Mouse (Mus musculus): ENCODE results near the gene Slc51a. TPM values are rescaled to one million over a fixed set of nuclear protein-coding genes. Genes with fewer than 3 reads are reported as not detected.

Slc51a gene
- polyA plus RNA-seq, 1 experiment from 2014 or later, result 3.1 TPM

DNA sequence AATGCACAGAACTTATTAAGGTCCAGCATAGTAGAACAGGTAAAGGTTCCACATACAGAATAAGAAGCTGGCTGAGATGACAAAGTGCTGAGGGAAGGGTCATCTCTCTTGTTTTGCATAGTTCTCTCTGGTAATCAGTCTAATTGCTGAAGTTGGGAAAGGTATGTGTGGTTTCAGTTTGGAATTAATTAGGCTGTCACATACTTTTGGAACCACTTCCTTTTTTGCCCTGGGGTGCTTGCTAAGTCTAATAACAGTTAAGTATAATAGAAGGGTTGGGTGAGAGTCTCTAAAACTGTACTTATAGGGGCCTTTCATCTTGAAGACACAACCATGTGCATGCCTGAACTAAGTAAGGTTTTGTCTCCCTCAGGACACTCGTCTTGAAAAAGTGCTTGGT, 51.0 kb downstream of the Slc51a start:
- Histone ChIP-seq H3K9me3 (ENCODE audit: control insufficient read depth, low read length) (no peaks in the 10 kb centered on the region), H3K4me1 (replicated peaks; ENCODE audit: control insufficient read depth, insufficient read depth) (0 out of 2 replicates have a peak, but pooled peaks cover 4% of the 10 kb centered on the region), H3K36me3 (ENCODE audit: control insufficient read depth, insufficient read depth, low read length) (0 out of 2 replicates have a peak, but pooled peaks cover 2% of the 10 kb centered on the region), H3K9ac (ENCODE audit: low read length) (no peak overlapping the region), H3K27ac (replicated peaks) (no peak overlapping the region), H3K4me2 (replicated peaks; ENCODE audit: low read depth) (no peak overlapping the region), H3K27me3 (ENCODE audit: control insufficient read depth, insufficient read depth, low read length) (no peaks in the 10 kb centered on the region), H3K4me3 (ENCODE audit: low read depth, low read length) (no peak overlapping the region)
- no peak for ATAC-seq (ENCODE audit: low FRiP score, low TSS enrichment)
- no peak for DNase-seq (ENCODE audit: low spot score)
- TF ChIP-seq CTCF (IDR thresholded peaks at IDR 0.05; ENCODE audit: low read depth) (no peak), EP300 (optimal IDR thresholded peaks at IDR 0.05) (no peak)
- 52% methylated on average over 1 of the region's 1 CpGs for WGBS

DNA sequence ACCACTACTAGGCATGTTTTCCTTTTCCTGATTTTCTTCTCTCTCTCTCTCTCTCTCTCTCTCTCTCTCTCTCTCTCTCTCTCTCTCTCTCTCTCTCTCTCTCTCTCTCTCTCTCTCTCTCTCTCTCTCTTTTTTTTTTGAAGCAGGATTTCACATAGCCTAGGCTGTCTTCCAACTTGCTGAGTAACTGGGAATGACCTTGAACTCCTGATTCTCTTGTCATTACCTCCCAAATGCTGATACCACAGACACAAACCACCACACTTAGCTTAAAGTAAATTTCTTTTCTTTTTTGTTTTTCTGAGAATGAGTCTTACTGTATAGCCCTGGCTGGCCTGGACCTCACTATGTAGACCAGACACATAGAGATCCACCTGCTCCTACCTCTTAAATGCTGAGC, 53.0 kb downstream of the Slc51a start:
- H3K36me3 ChIP-seq (ENCODE audit: control insufficient read depth, insufficient read depth, low read length), result no peaks in the 10 kb centered on the region
- H3K4me1 ChIP-seq (replicated peaks; ENCODE audit: control insufficient read depth, insufficient read depth), result 0 out of 2 replicates have a peak, but pooled peaks cover 4% of the 10 kb centered on the region
- TF ChIP-seq CTCF (IDR thresholded peaks at IDR 0.05; ENCODE audit: low read depth) (no peak), EP300 (optimal IDR thresholded peaks at IDR 0.05) (no peak)
- no peaks in the 10 kb centered on the region for H3K9me3 ChIP-seq (ENCODE audit: control insufficient read depth, low read length)
- DNase-seq (ENCODE audit: low spot score) (no peak), ATAC-seq (ENCODE audit: low FRiP score, low TSS enrichment) (no peak)
- H3K9ac ChIP-seq (ENCODE audit: low read length), result no peak overlapping the region
- H3K27ac ChIP-seq (replicated peaks), result no peak overlapping the region
- no peaks in the 10 kb centered on the region for H3K27me3 ChIP-seq (ENCODE audit: control insufficient read depth, insufficient read depth, low read length)
- no peak overlapping the region for H3K4me2 ChIP-seq (replicated peaks; ENCODE audit: low read depth)
- H3K4me3 ChIP-seq (ENCODE audit: low read depth, low read length), result no peak overlapping the region

DNA sequence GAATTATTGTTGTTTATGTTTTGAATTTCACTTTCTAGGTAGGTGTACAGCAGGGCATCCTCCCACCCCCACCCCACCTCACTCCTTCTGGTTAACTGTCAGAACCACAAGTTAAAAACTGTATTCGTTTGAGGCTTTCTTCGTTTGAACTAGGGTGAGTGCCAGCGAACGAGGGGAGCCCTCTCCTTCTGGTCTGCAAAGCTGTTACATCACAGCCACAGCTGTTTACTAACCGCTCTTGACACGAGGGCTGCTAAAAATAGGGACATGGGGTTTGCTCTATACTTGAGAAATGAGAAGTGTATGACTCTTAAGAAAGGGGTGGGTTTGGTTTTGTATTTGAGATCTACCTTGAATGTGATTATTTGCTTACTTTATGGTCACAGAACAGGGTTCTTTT, 53.6 kb downstream of the Slc51a start:
- Histone ChIP-seq H3K9me3 (ENCODE audit: control insufficient read depth, low read length) (no peaks in the 10 kb centered on the region), H3K27me3 (ENCODE audit: control insufficient read depth, insufficient read depth, low read length) (no peaks in the 10 kb centered on the region), H3K4me3 (ENCODE audit: low read depth, low read length) (no peak overlapping the region), H3K36me3 (ENCODE audit: control insufficient read depth, insufficient read depth, low read length) (no peaks in the 10 kb centered on the region), H3K4me1 (replicated peaks; ENCODE audit: control insufficient read depth, insufficient read depth) (0 out of 2 replicates have a peak, but pooled peaks cover 4% of the 10 kb centered on the region), H3K4me2 (replicated peaks; ENCODE audit: low read depth) (no peak overlapping the region), H3K27ac (replicated peaks) (no peak overlapping the region), H3K9ac (ENCODE audit: low read length) (no peak overlapping the region)
- no peak for ATAC-seq (ENCODE audit: low FRiP score, low TSS enrichment)
- no peak for DNase-seq (ENCODE audit: low spot score)
- 36% methylated on average over 6 of the region's 6 CpGs for WGBS
- TF ChIP-seq CTCF (IDR thresholded peaks at IDR 0.05; ENCODE audit: low read depth) (no peak), EP300 (optimal IDR thresholded peaks at IDR 0.05) (no peak)

- H3K27ac ChIP-seq (replicated peaks), result no peak overlapping the region
- no peaks in the 10 kb centered on the region for H3K9me3 ChIP-seq (ENCODE audit: control insufficient read depth, low read length)
- no peak overlapping the region for H3K4me2 ChIP-seq (replicated peaks; ENCODE audit: low read depth)
- ATAC-seq (ENCODE audit: low FRiP score, low TSS enrichment) (no peak), DNase-seq (ENCODE audit: low spot score) (no peak)
- no peaks in the 10 kb centered on the region for H3K36me3 ChIP-seq (ENCODE audit: control insufficient read depth, insufficient read depth, low read length)
- 0 out of 2 replicates have a peak, but pooled peaks cover 4% of the 10 kb centered on the region for H3K4me1 ChIP-seq (replicated peaks; ENCODE audit: control insufficient read depth, insufficient read depth)
- 79% methylated on average over 2 of the region's 2 CpGs for WGBS
- H3K9ac ChIP-seq (ENCODE audit: low read length), result no peak overlapping the region
- no peak overlapping the region for H3K4me3 ChIP-seq (ENCODE audit: low read depth, low read length)
- no peak for TF ChIP-seq CTCF (IDR thresholded peaks at IDR 0.05; ENCODE audit: low read depth)
- TF ChIP-seq EP300 (optimal IDR thresholded peaks at IDR 0.05), result no peak
- H3K27me3 ChIP-seq (ENCODE audit: control insufficient read depth, insufficient read depth, low read length), result no peaks in the 10 kb centered on the region
Measured at GRCm38 (mm10) chr16:32433138-32433537, 54.5 kb downstream of the Slc51a start.

- no peaks in the 10 kb centered on the region for H3K27me3 ChIP-seq (ENCODE audit: control insufficient read depth, insufficient read depth, low read length)
- peak overlapping the region; percentile 91; the same call in 1 of the 2 replicates for H3K9ac ChIP-seq (ENCODE audit: low read length)
- H3K27ac ChIP-seq (replicated peaks), result no peak overlapping the region
- H3K9me3 ChIP-seq (ENCODE audit: control insufficient read depth, low read length), result no peaks in the 10 kb centered on the region
- H3K36me3 ChIP-seq (ENCODE audit: control insufficient read depth, insufficient read depth, low read length), result no peaks in the 10 kb centered on the region
- H3K4me1 ChIP-seq (replicated peaks; ENCODE audit: control insufficient read depth, insufficient read depth), result 0 out of 2 replicates have a peak, but pooled peaks cover 4% of the 10 kb centered on the region
- peak overlapping the region; percentile 93 for H3K4me2 ChIP-seq (replicated peaks; ENCODE audit: low read depth)
- peak overlapping the region; percentile 92; the same call in 1 of the 2 replicates for H3K4me3 ChIP-seq (ENCODE audit: low read depth, low read length)
- no peak for TF ChIP-seq CTCF (IDR thresholded peaks at IDR 0.05; ENCODE audit: low read depth)
- no peak for TF ChIP-seq EP300 (optimal IDR thresholded peaks at IDR 0.05)
- WGBS, result 93% methylated on average over 1 of the region's 1 CpGs
- ATAC-seq (ENCODE audit: low FRiP score, low TSS enrichment), result no peak
- no peak for DNase-seq (ENCODE audit: low spot score)
Measured at GRCm38 (mm10) chr16:32431926-32432325, 55.8 kb downstream of the Slc51a start.

- Histone ChIP-seq H3K27me3 (ENCODE audit: control insufficient read depth, insufficient read depth, low read length) (no peaks in the 10 kb centered on the region), H3K4me2 (replicated peaks; ENCODE audit: low read depth) (peak overlapping the region; percentile 93), H3K9me3 (ENCODE audit: control insufficient read depth, low read length) (no peaks in the 10 kb centered on the region), H3K4me1 (replicated peaks; ENCODE audit: control insufficient read depth, insufficient read depth) (0 out of 2 replicates have a peak, but pooled peaks cover 4% of the 10 kb centered on the region), H3K9ac (ENCODE audit: low read length) (peak overlapping the region; percentile 91), H3K36me3 (ENCODE audit: control insufficient read depth, insufficient read depth, low read length) (no peaks in the 10 kb centered on the region), H3K4me3 (ENCODE audit: low read depth, low read length) (peak overlapping the region; percentile 92), H3K27ac (replicated peaks) (peak overlapping the region; percentile 90)
- no peak for TF ChIP-seq CTCF (IDR thresholded peaks at IDR 0.05; ENCODE audit: low read depth)
- TF ChIP-seq EP300 (optimal IDR thresholded peaks at IDR 0.05), result no peak
- WGBS, result under 1% methylated on average over 28 of the region's 28 CpGs
- peak; percentile 42 for DNase-seq (ENCODE audit: low spot score)
- ATAC-seq (ENCODE audit: low FRiP score, low TSS enrichment), result peak; percentile 50
Measured at GRCm38 (mm10) chr16:32431047-32431591, 56.6 kb downstream of the Slc51a start.
